Mouse (Mus musculus): Measurements from ENCODE around the gene Zfp644.

Gene Zfp644

DNA sequence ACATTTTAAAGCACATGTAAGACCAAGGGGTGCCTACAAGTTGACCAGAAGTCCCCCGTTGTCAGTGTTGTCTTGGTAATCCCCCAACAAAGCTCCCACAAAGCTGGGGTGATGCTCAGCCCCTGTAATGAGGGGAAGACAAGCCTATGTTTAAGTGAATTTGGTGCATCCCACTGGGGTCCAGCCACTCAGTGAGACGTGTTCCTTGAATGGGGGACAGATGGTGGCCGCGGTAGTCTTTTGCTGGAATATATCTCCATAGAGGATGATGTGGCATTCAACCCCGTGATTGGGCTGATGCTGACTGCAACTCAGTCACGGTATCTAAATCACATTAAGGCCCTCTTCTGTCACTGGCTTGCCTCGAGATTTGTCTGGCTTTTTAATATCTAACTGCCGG lies 97.6 kb downstream of the Zfp644 start:
- no peak for DNase-seq (ENCODE audit: low spot score in 2 of 2)

DNA sequence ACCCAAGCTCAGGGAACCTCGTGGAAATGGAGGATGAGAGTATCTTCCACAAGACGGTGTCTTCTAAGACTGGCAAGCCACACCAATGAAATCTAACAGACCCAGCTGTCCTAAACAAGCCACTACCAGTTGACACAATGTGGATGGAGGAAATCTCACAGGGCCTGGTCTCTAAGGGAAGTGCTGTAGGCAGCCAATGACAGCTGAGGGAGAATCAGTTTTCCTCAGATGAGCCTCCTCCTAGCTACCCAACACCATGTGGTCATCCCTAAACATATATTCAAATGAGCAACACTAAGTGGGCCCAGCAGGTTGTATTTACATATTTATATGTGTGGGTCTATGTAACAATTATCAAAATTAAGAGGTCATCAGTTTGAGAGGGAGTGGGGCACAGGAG lies 99.6 kb downstream of the Zfp644 start:
- no peak for DNase-seq (ENCODE audit: low spot score in 2 of 2)

DNA sequence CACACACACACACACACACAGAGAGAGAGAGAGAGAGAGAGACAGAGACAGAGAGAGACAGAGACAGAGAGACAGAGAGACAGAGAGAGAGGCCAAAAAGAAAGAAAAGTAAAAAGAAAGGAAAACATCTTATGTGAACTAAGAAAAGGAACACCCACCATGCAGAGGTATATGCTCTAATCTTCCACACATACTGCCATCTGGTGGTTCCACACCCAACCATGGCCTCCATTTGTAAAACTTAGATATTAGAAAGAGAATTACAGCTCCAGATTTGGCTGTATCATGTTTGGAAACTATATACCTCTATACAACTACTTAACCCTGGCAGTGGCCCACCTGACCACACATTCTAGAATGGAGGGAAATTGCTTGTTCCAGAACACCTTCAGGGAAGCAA lies 102.7 kb downstream of the Zfp644 start:
- no peak for DNase-seq (ENCODE audit: low spot score in 2 of 2)

DNA sequence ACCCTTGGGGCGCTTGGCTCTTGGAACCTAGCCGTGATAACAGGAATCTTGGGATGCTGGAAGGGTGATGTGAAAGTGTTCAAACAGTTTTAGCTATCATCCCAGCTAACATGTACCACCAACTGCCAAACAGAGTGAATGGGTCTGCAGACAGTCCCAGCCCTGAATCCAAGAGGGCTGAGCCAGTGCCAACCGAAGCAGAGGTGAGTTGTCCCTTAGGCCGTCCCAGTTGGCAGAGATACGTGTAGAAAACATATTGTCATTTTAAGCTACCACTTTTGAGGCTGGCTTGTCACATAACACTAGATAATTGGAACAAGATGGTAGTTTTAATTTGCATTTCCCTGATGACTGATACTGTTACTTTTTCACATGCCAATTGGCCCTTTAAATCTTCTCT lies 106.4 kb downstream of the Zfp644 start:
- no peak for DNase-seq (ENCODE audit: low spot score in 2 of 2)

DNA sequence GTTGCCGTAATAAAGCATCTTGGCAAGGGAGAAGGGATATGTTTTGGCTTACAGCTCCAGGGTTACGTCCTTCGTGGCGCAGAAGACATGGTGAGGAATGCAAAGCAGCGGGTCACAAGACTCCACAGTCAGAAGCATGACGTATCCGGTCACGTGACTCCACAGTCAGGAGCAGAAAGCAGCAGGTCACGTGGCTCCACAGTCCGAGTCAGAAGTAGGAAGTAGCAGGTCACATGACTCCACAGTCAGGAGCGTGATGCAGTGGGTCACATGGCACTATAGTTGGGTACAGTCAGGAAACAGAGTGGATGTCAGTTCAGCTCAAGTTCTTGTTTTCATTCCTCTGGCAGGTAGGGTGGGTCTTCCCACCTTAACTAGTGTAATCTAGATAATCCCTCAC lies 107.4 kb downstream of the Zfp644 start:
- DNase-seq (ENCODE audit: low spot score in 2 of 2), result no peak

DNA sequence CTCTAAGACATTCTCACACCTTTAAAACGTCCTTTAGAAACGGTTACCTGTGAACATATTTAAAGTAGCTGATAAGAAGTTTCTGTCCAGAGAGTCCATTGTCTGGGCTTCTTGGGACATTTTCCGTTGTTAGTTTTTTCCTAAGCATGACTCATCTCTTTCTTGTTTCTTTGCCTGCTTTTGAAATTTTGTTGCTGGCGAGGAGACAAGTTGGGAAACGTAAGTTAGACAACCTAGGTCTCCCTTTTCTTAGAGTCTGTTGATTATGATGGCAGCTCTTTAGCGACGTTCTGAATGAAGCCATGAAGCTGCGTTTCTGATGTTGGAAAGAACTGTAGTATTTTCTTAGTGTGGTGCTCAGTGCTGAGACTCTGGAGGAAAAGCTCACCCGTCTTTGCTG lies 108.1 kb downstream of the Zfp644 start:
- DNase-seq (ENCODE audit: low spot score in 2 of 2), result no peak

DNA sequence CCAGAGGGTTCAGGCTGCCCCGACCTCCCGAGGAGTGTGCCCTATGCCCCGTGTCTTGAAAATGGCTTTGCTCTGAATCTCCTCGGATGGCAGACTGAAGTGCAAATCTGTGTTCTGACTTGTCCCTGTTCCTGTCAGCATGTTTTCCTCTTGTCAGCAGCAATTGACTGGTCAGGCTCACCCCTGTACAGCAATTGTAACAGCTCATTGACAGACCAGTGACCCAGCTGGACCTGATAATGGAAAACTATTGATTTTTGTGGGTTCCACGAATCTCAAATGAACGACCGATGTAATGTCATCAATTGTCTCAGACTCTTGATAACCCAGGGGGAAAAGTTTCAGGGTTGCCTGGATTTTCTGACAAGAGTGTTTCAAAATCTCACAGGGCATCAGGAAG lies 116.1 kb downstream of the Zfp644 start:
- DNase-seq (ENCODE audit: low spot score in 2 of 2), result no peak

DNA sequence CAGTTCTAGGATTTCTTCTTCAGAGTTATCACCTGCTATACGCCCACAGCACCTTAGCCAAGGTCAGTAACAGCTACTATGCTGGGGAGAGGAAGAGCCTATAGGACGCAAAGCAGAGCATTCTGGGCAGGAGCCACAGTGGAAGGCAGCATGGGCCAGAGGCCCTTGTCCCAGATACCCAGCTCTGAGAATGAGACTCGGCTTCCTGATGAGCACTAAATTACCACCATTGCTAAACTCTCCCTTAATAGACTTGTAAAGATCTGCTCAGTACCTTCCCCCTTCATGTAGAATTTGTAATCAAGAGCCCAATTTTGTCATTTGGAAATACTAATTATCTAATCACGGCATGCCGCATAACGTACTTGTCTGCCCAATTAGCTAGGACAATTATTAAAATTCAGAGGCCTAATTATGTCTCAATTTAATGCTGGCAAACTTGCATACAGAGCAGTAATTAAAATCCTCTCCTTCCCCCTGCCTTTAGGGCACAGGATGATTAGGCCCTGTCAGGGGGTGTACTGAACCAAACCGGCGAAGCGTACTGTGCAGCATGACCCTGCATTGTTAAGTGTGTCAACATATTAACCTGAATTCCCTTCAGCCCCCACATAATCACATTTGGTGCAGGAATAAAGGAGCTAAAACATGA lies 119.7 kb downstream of the Zfp644 start:
- DNase-seq (ENCODE audit: low spot score in 2 of 2), result no peak

DNA sequence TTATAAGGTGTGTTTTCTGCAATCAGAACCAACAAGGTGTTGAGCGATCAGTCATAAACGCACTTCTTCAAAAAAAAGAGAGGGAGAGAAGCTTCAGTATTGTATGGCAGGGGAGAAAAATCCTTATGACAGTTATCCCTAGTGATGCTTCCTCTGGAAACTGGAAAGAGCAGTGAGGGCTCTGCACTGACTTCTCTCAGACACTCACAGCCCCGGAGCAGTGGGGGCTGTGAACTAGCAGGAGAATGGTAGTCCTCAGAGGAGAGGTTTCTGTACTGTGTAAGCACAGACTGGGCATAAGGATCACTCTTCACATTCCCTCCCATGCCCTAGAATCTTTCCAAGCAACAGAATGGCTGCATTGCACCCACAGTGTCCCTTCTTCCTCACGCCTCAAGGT lies 122.0 kb downstream of the Zfp644 start:
- no peak for DNase-seq (ENCODE audit: low spot score in 2 of 2)

DNA sequence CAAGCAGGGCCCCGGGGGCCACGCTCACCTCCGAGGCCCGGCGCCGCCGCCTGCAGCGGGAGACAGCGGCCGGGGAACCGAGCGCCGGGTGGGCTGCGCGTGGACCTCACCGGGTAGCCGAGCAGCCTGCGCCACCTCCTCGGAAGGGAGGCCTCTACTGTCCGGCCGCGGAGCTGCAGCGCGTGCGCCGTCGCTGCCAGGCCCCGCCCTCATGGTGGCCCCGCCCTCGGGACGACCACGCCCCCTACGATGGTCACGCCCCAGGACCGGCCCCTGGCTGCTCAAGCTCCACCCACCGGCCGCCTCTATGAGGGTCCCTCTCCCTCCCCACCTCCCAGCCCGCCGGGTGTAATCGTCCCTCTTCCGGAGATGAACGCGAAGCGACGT lies 122.5 kb downstream of the Zfp644 start:
- peak; percentile 55 to 75 for DNase-seq (ENCODE audit: low spot score in 2 of 2)

DNA sequence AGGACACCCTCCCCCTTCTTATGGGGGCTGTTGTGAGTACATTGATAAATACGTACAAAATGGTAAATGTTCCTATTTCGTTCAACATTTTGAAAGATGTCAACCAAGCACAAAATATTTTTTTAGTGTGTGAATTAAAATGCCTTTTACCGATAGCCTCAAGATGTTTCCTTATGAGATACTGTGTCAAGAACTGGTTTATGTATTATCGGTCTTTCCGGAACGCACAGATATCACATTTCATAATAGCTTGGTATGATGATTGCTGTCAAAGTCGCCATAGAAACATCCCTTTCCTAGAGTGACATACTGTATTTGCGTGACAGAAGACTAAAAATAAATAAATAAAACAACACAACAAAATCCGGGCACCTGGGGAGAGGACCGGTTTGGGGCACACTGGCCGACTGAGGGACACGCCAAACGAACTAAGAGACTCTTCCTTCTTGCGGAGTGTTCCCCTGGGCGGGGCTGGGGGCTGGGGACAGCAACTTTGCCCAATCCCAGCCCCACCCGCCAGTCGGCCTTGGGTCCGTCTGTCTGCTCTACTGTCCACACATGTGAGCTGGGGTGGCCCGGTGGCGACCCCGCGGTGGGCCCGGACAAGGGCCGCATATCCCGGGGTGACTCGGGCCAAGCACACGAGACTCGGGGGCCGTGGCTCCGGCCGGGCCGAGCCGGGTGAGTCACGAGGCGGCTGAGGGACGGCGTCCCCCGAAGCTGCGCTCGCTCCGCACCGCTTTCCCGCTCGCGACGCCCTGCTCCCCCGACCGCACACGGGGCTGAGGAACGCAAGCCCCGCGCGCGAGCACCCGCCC lies 123.1 kb downstream of the Zfp644 start:
- no peak for DNase-seq (ENCODE audit: low spot score in 2 of 2)
